Mouse (Mus musculus) embryonic facial prominence, embryonic 11.5 days (tissue): ENCODE results near the gene Galc. TPM values are rescaled to one million over a fixed set of nuclear protein-coding genes. Genes with fewer than 3 reads are reported as not detected.

Source experiments
- ATAC-seq: fragments of 200-750 bp; cut with Nextera tagmentation; replicated peaks from 2 replicates; pipeline ENCODE4 v1.8.0; 2017; ENCODE audit warnings: low read depth; ENCODE audit not compliant: insufficient number of reproducible peaks, low FRiP score, low TSS enrichment
- DNase-seq: peaks from one replicate; pipeline ENCODE4 v3.0.0-alpha.2; 2015; ENCODE audit warnings: low spot score
- H3K27ac ChIP-seq: fragments of 300-500 bp; sonication (generic); replicated peaks from 2 replicates; pipeline ENCODE4 v1.5.1; 2014; ENCODE audit warnings: mild to moderate bottlenecking, low read depth, low read length, control low read depth
- H3K27me3 ChIP-seq: fragments of 300-500 bp; sonication (generic); 2 replicates; pipeline ENCODE4 v1.6.1; 2014; ENCODE audit warnings: mild to moderate bottlenecking, low read length, moderate library complexity, mixed read lengths; ENCODE audit not compliant: control insufficient read depth, insufficient read depth
- H3K36me3 ChIP-seq: fragments of 300-500 bp; sonication (generic); replicated peaks from 2 replicates; pipeline ENCODE4 v1.6.1; 2014; ENCODE audit warnings: low read depth, mild to moderate bottlenecking, low read length, moderate library complexity, mixed read lengths; ENCODE audit not compliant: control insufficient read depth, insufficient read depth
- H3K4me1 ChIP-seq: fragments of 300-500 bp; sonication (generic); 2 replicates; pipeline ENCODE4 v1.6.1; 2014; ENCODE audit warnings: low read length, mixed read lengths; ENCODE audit not compliant: control insufficient read depth, insufficient read depth
- H3K4me2 ChIP-seq: fragments of 300-500 bp; sonication (generic); 2 replicates; pipeline ENCODE4 v1.6.1; 2014; ENCODE audit warnings: low read depth, mild to moderate bottlenecking, control low read depth, low read length, moderate library complexity
- H3K4me3 ChIP-seq: fragments of 300-500 bp; sonication (generic); 2 replicates; pipeline ENCODE4 v1.5.1; 2014; ENCODE audit warnings: low read depth, low read length, control low read depth
- H3K9ac ChIP-seq: fragments of 300-500 bp; sonication (generic); replicated peaks from 2 replicates; pipeline ENCODE4 v1.6.1; 2014; ENCODE audit warnings: mild to moderate bottlenecking, control low read depth, low read length
- H3K9me3 ChIP-seq: fragments of 300-500 bp; sonication (generic); replicated peaks from 2 replicates; pipeline ENCODE4 v1.6.1; 2016; ENCODE audit warnings: mild to moderate bottlenecking, low read length, inconsistent platforms, mixed read lengths; ENCODE audit not compliant: control insufficient read depth
- WGBS: fragments of 180-500 bp; shearing (Covaris S2); extraction: QIAGEN DNeasy Blood & Tissue Kit; methylation state at CpG from one replicate; pipeline ENCODE4 v1.1.7; 2014; 5-methylcytosine and 5-hydroxymethylcytosine counted together
- polyA plus RNA-seq: library from polyadenylated mRNA; unstranded; fragments of >200 nt; fragmentation: Nextera tagmentation; extraction: Ambion mirVana; gene quantifications from 2 replicates; pipeline ENCODE4 v1.2.1, GENCODE M21; 2014

Gene Galc
- polyA plus RNA-seq, 1 experiment from 2014 or later: 11.3 TPM

DNA sequence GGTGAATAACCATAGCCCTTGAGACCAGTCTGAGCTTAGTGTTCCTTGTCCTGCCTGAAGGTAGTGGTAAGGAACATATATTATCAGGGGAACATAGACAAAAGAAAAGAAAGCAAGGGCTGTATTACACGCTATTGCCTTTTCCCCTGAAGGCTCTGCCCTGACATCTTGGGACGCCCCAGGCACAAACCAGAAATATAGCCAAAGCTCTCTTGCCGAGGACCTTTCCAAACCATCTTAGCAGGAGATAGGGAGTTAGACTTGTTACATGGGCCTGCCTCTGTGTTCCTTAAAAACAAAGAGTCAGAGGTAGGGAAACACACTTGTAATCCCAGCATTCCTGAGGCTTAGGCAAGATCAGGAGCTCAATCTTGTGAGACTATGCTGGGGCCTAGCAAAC lies 97.4 kb downstream of the Galc start:
- DNase-seq (no peak), ATAC-seq (no peak)
- Histone ChIP-seq H3K9me3 (no peaks in the 10 kb centered on the region), H3K36me3 (no peaks in the 10 kb centered on the region), H3K4me2 (no peak overlapping the region), H3K9ac (no peak overlapping the region), H3K27me3 (no peaks in the 10 kb centered on the region), H3K4me1 (no peaks in the 10 kb centered on the region), H3K27ac (no peak overlapping the region), H3K4me3 (no peak overlapping the region)
- WGBS: 81% methylated on average over 3 of the region's 3 CpGs

GRCm38 (mm10) chr12:98160867-98161266 lies 98.4 kb downstream of the Galc start:
- ATAC-seq (no peak), DNase-seq (no peak)
- Histone ChIP-seq H3K9me3 (no peaks in the 10 kb centered on the region), H3K27ac (no peak overlapping the region), H3K4me2 (no peak overlapping the region), H3K9ac (no peak overlapping the region), H3K27me3 (no peaks in the 10 kb centered on the region), H3K4me1 (no peaks in the 10 kb centered on the region), H3K36me3 (no peaks in the 10 kb centered on the region), H3K4me3 (no peak overlapping the region)
- 74% methylated on average over 6 of the region's 6 CpGs for WGBS

Other genes with a start within 250 kb of the Galc start
- gene Gpr65, start 9.2 kb upstream of the Galc start, polyA plus RNA-seq: 0.26 and 0.45 TPM in 2 replicates